Mouse (Mus musculus) intestine, postnatal 0 days (tissue): ENCODE measurements around the gene Kat8. TPM values are rescaled to one million over a fixed set of nuclear protein-coding genes. Genes with fewer than 3 reads are reported as not detected.
A peak's percentile ranks its signal among the peaks of the same experiment; 100 is the strongest.

Experiments used
- ATAC-seq: fragments of 200-750 bp; cut with Nextera tagmentation; 2 replicates; pipeline ENCODE4 v1.8.0; 2017; ENCODE audit warnings: mild to moderate bottlenecking, moderate TSS enrichment, moderate library complexity
- H3K27ac ChIP-seq: fragments of 300-500 bp; sonication (generic); 2 replicates; pipeline ENCODE4 v1.5.1; 2014; ENCODE audit warnings: mild to moderate bottlenecking, low read depth, low read length, moderate library complexity
- H3K27me3 ChIP-seq: fragments of 300-500 bp; sonication (generic); replicated peaks from 2 replicates; pipeline ENCODE4 v1.6.1; 2014; ENCODE audit warnings: low read length, mixed read lengths; ENCODE audit not compliant: control insufficient read depth, insufficient read depth
- H3K36me3 ChIP-seq: fragments of 300-500 bp; sonication (generic); 2 replicates; pipeline ENCODE4 v1.6.1; 2014; ENCODE audit warnings: mild to moderate bottlenecking, moderate library complexity; ENCODE audit not compliant: control insufficient read depth, insufficient read depth
- H3K4me1 ChIP-seq: fragments of 300-500 bp; sonication (generic); replicated peaks from 2 replicates; pipeline ENCODE4 v1.6.1; 2014; ENCODE audit warnings: antibody characterized with exemption, low read length, mixed read lengths; ENCODE audit not compliant: control insufficient read depth, insufficient read depth
- H3K4me2 ChIP-seq: fragments of 300-500 bp; sonication (generic); replicated peaks from 2 replicates; pipeline ENCODE4 v1.6.1; 2014; ENCODE audit warnings: low read depth, mild to moderate bottlenecking, moderate library complexity
- H3K4me3 ChIP-seq: fragments of 300-500 bp; sonication (generic); 2 replicates; pipeline ENCODE4 v1.5.1; 2014; ENCODE audit warnings: low read depth, low read length
- H3K9ac ChIP-seq: fragments of 300-500 bp; sonication (generic); 2 replicates; pipeline ENCODE4 v1.6.1; 2014; ENCODE audit warnings: mild to moderate bottlenecking, low read depth, low read length
- H3K9me3 ChIP-seq: fragments of 300-500 bp; sonication (generic); 2 replicates; pipeline ENCODE4 v1.6.1; 2016; ENCODE audit warnings: mixed run types; ENCODE audit not compliant: control insufficient read depth
- CTCF ChIP-seq: sonication (generic); IDR thresholded peaks from 2 replicates; pipeline ENCODE4 v1.5.1; 2016; ENCODE audit warnings: low read depth, mild to moderate bottlenecking, control low read depth, antibody characterized with exemption, moderate library complexity
- WGBS: fragments of 180-500 bp; shearing (Covaris S2); extraction: QIAGEN DNeasy Blood & Tissue Kit; methylation state at CpG from one replicate; pipeline ENCODE4 v1.1.7; 2014; 5-methylcytosine and 5-hydroxymethylcytosine counted together
- polyA plus RNA-seq: library from polyadenylated mRNA; unstranded; fragments of >200 nt; fragmentation: Nextera tagmentation; extraction: Ambion mirVana; gene quantifications from 2 replicates; pipeline ENCODE4 v1.2.1, GENCODE M21; 2015

Gene Kat8
- polyA plus RNA-seq, 1 experiment from 2014 or later, result 18.0 TPM

DNA sequence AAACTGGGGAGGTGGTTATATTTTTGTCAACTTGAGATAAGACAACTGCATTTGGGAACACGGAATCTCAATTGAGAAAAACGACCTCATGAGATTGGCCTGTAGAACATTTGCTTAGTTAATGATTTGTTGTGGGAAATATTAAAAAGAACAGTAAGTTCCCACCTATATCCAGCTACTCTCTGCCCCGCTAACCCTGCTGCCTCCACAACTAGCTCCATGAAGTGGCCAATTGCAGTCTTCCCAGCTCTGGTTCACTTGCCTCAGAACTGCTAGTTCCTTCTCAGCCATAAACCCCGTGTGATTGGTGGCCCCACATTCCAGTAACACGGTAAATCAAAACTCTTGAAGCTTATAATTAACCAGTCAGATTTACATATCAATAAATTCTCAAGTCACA, 47.0 kb downstream of the Kat8 start:
- H3K4me1 ChIP-seq, result no peaks in the 10 kb centered on the region
- no peak for ATAC-seq
- no peak overlapping the region for H3K4me3 ChIP-seq
- no peak for TF ChIP-seq CTCF
- no peaks in the 10 kb centered on the region for H3K27me3 ChIP-seq
- no peaks in the 10 kb centered on the region for H3K36me3 ChIP-seq
- H3K27ac ChIP-seq, result no peak overlapping the region
- H3K9me3 ChIP-seq, result no peaks in the 10 kb centered on the region
- no peak overlapping the region for H3K9ac ChIP-seq
- H3K4me2 ChIP-seq, result no peak overlapping the region
- 43% methylated on average over 5 of the region's 5 CpGs for WGBS

DNA sequence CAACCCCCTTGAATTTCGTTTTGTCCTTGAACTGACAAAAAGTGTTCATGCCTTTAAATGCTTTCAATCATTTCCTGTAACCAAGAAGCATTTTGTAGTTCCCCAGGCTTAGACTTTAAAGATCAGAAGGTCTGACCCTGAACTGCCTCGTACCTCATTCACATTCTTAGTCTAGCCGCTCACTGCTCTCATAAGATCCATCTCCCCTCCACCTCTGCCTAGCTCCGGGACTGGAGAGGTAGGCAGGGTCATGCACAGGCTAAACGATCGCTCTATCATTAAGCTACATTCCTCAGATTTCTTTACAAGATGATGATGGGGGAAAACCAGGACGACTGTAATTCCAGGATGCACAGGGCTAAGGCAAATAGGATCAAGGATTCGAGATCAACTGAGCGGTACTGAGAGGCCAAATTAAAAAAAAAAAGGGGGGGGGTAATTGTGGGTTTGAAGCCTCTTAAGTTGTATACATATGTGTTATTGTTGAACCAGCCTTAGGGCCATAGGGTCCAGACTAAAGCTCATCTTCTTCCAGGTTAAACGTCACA, 54.1 kb downstream of the Kat8 start:
- Histone ChIP-seq H3K4me3 (peak overlapping the region; percentile 99), H3K27me3 (no peaks in the 10 kb centered on the region), H3K9ac (peak overlapping the region; percentile 94), H3K9me3 (no peaks in the 10 kb centered on the region), H3K4me1 (peaks cover 4% of the 10 kb centered on the region; the same call in 1 of the 2 replicates), H3K36me3 (peaks cover 12% of the 10 kb centered on the region), H3K4me2 (peak overlapping the region; percentile 70), H3K27ac (peak overlapping the region; percentile 95)
- no peak for TF ChIP-seq CTCF
- WGBS, result 14% methylated on average over 10 of the region's 10 CpGs
- ATAC-seq, result no peak

DNA sequence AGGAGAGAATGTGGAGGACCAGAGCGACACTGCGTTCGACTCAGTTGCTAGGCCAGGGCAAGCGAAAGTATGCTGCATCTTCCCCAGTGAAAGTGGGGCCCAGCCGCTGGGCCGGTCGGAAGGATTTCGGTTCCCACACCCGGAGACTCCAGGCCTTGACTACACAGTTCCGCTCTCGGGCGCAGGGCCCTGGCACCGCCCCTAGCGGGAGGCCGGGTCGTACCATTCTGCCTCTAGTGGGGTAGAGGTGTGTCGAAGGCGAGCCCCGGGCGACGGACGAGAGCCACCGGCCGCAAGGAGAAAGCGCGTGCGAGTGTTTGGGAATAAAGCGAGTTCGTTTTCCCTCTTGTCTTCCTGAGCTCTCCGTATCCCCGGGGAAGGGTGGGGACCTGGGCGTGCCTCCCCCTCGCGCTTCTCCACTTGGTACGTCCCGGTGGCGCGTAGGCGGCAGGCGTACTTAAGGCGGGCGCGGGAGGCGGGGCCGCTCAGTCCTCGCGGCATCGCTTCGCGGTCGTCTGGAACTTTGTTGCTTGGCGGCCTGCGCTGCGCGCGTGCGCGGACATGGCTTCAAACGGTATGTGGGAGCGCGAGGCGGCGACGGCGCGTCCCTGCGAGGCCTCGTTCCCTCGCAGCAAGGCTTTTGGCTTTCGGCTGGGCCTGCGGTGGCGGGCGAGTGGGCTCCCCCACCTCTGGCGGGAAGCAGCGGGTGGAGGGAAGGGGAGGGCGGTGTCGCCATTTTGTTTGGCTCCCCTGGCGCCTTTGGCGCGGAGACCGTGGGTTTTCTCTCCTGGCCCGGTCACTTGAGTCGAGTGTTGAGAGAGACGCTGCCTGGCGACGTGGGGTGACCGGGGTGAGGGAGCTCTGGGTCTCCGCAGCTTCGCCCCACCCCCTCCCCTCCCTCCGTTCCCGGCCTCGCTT, 54.9 kb downstream of the Kat8 start, which contains the start of gene Fus:
Gene Fus, plus strand, starts transcription at position 454 of the 918 bp plus-strand sequence.
- peak; percentile 94 for ATAC-seq
- peak; percentile 50 for TF ChIP-seq CTCF
- peak within 1 kb of the TSS; percentile 99 for H3K4me3 ChIP-seq
- peaks cover 4% of the 10 kb centered on the region; the same call in 1 of the 2 replicates for H3K4me1 ChIP-seq
- H3K4me2 ChIP-seq, result peak within 1 kb of the TSS; percentile 70
- no peaks in the 10 kb centered on the region for H3K27me3 ChIP-seq
- no peaks in the 10 kb centered on the region for H3K9me3 ChIP-seq
- H3K27ac ChIP-seq, result peak within 1 kb of the TSS; percentile 95
- peaks cover 21% of the 10 kb centered on the region for H3K36me3 ChIP-seq
- peak within 1 kb of the TSS; percentile 94 for H3K9ac ChIP-seq
- under 1% methylated on average over 90 of the region's 92 CpGs for WGBS

DNA sequence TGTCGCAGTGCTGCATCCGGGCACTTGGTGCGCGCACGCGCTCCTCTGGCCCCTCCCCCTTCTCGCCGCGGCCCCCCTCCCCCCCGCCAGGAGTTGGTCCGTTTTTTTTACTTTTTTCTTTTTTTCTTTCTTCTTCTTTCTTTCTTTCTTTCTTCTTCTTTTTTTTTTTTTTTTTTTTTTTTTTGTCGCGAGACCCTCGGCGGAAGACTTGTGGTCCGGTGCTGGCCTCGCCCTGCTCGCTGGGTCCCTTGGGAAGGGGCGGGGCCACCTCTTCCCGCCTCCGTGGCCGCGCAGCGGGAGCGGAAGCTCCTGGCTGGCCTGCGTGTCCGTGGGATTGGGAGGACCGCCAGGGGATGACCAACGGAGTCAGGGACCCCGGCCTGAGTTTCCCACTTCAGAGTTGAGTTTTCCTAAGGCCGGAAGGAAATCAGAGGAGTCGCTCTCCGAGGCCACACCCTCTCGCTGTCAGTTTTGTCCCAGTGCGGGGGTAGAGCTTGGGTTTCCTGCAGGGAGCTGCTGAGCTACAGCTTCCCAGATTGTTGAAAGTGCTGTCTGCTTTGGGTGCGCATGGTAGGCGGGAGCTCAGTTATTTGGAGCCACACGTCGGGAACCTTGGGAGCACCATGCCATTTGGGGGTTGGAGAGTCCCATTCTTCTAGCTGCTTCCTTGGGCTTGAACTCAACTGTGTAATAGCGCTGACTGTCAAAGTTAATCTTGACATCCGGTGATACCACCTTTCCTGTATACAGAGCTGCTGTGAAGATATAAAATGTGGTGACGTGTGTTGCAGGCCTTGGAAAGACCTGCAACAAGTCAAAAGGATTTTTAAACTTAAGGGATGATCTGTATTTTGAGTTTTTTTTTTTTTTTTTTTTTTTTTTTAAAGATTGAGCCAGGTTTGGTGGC, 55.9 kb downstream of the Kat8 start:
- WGBS, result under 1% methylated on average over 41 of the region's 42 CpGs
- peak overlapping the region; percentile 70 for H3K4me2 ChIP-seq

DNA sequence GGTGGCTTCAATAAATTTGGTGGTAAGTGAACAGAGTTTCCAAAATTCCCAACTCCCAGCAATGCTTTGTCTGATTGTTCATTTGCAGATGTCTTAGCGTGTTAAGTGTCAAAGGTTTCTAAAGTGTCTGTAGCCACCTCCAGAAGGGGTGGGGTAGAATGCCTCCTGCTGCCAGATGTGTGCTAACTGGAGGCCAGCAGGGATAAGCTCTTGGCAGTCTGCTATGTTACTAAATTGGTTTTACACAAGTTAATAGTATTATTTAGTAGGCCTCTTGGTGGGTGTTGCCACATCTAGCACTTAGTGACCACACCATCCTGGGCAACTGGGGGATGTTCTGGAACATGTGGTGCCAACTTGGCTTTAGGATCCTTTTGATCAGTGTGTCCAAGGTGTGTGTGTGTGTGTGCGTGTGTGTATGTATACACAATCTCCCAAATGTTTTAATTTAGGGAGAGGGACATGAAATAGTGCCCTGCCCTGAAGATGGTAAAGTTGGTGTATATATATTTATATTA, 62.2 kb downstream of the Kat8 start:
- 0 out of 2 replicates have a peak, but pooled peaks cover 4% of the 10 kb centered on the region for H3K4me1 ChIP-seq
- H3K27ac ChIP-seq, result no peak overlapping the region
- no peaks in the 10 kb centered on the region for H3K27me3 ChIP-seq
- no peak for TF ChIP-seq CTCF
- no peak overlapping the region for H3K4me3 ChIP-seq
- H3K9ac ChIP-seq, result no peak overlapping the region
- no peak for ATAC-seq
- peaks cover 85% of the 10 kb centered on the region for H3K36me3 ChIP-seq
- H3K9me3 ChIP-seq, result no peaks in the 10 kb centered on the region
- 84% methylated on average over 2 of the region's 2 CpGs for WGBS
- H3K4me2 ChIP-seq, result no peak overlapping the region

More for the DNA sequence above, 55.9 kb downstream of the Kat8 start:
- H3K27ac ChIP-seq, result peak overlapping the region; percentile 95
- peak; percentile 17; the same call in 1 of the 2 replicates for TF ChIP-seq CTCF
- H3K4me1 ChIP-seq, result peaks cover 4% of the 10 kb centered on the region; the same call in 1 of the 2 replicates
- H3K36me3 ChIP-seq, result peaks cover 25% of the 10 kb centered on the region
- no peaks in the 10 kb centered on the region for H3K9me3 ChIP-seq
- H3K9ac ChIP-seq, result peak overlapping the region; percentile 94
- no peaks in the 10 kb centered on the region for H3K27me3 ChIP-seq
- ATAC-seq, result peak; percentile 63
- H3K4me3 ChIP-seq, result peak overlapping the region; percentile 99

Other genes with a start within 250 kb of the Kat8 start
- 26.6 and 27.7 TPM in 2 replicates for gene Bcl7c, start 203.6 kb upstream of the Kat8 start, polyA plus RNA-seq
- gene Ctf1, start 199.8 kb upstream of the Kat8 start, polyA plus RNA-seq, result 4.1 TPM in 2 replicates
- not detected in 2 replicates for gene Ctf2, start 180.3 kb upstream of the Kat8 start, polyA plus RNA-seq
- 2.1 and 2.2 TPM in 2 replicates for gene Fbxl19, start 168.0 kb upstream of the Kat8 start, polyA plus RNA-seq
- 18.7 and 21.8 TPM in 2 replicates for gene Orai3, start 142.7 kb upstream of the Kat8 start, polyA plus RNA-seq
- gene Setd1a, start 135.8 kb upstream of the Kat8 start, polyA plus RNA-seq, result 9.7 and 9.9 TPM in 2 replicates
- not detected in 2 replicates for gene Gm49388, start 126.9 kb upstream of the Kat8 start, polyA plus RNA-seq
- gene Hsd3b7, start 111.9 kb upstream of the Kat8 start, polyA plus RNA-seq, result 35.2 and 37.3 TPM in 2 replicates
- 38.9 and 46.6 TPM in 2 replicates for gene Stx4a, start 88.2 kb upstream of the Kat8 start, polyA plus RNA-seq
- 0.74 and 1.1 TPM in 2 replicates for gene Stx1b, start 88.0 kb upstream of the Kat8 start, polyA plus RNA-seq
- 4.5 and 5.4 TPM in 2 replicates for gene Zfp646, start 36.3 kb upstream of the Kat8 start, polyA plus RNA-seq
- 5.4 and 6.1 TPM in 2 replicates for gene Zfp668, start 35.7 kb upstream of the Kat8 start, polyA plus RNA-seq
- 2.4 and 2.9 TPM in 2 replicates for gene Prss53, start 21.5 kb upstream of the Kat8 start, polyA plus RNA-seq
- gene Gm21974, start 17.1 kb upstream of the Kat8 start, polyA plus RNA-seq, result not detected in 2 replicates
- 194 and 219 TPM in 2 replicates for gene Vkorc1, start 16.9 kb upstream of the Kat8 start, polyA plus RNA-seq
- 94.0 and 94.2 TPM in 2 replicates for gene Bckdk, start 8.4 kb upstream of the Kat8 start, polyA plus RNA-seq
- gene Prss8, start 17.6 kb downstream of the Kat8 start, polyA plus RNA-seq, result 63.0 and 64.4 TPM in 2 replicates
- 6.3 and 6.6 TPM in 2 replicates for gene Prss36, start 34.2 kb downstream of the Kat8 start, polyA plus RNA-seq
- gene Fus, start 54.9 kb downstream of the Kat8 start, polyA plus RNA-seq, result 120 and 132 TPM in 2 replicates
- 537 and 545 TPM in 2 replicates for gene Pycard, start 81.4 kb downstream of the Kat8 start, polyA plus RNA-seq
- gene Trim72, start 91.4 kb downstream of the Kat8 start, polyA plus RNA-seq, result 0.29 and 0.47 TPM in 2 replicates
- 0.70 and 0.88 TPM in 2 replicates for gene Itgam, start 150.1 kb downstream of the Kat8 start, polyA plus RNA-seq
- not detected in 2 replicates for gene Gm49368, start 150.2 kb downstream of the Kat8 start, polyA plus RNA-seq
- gene Itgax, start 217.0 kb downstream of the Kat8 start, polyA plus RNA-seq, result 1.6 TPM in 2 replicates
- gene Itgad, start 241.9 kb downstream of the Kat8 start, polyA plus RNA-seq, result not detected in 2 replicates